Mouse (Mus musculus): Measurements from ENCODE around the gene Mark4. TPM values are rescaled to one million over a fixed set of nuclear protein-coding genes. Genes with fewer than 3 reads are reported as not detected.

The Mark4 gene
- polyA plus RNA-seq, 1 experiment from 2014 or later = 4.7 TPM

DNA sequence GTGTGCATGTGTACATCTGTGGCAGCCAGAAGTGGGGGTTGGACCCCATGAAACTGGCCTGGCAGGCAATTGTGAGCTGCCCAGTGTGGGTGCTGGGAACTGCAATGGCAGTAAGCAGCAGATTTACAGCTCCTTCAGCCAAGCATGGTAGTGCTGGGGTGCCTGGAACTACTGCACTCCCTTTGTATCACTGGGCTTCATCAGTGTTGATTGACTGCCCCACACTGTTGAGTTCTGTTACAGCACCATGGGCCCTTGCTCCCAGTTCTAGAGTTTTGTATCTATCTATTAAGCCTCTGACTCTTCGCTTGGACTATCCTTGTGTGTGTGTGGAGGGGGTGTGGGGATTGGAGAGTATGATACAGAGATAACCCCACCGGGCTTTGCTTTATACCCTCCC, 18.5 kb upstream of the Mark4 start:
- no peaks in the 10 kb centered on the region for H3K36me3 ChIP-seq (ENCODE audit: control insufficient read depth, insufficient read depth)
- TF ChIP-seq CTCF (IDR thresholded peaks at IDR 0.05; ENCODE audit: low read depth) = peak; percentile 48
- no peak for ATAC-seq
- H3K4me1 ChIP-seq (replicated peaks; ENCODE audit: control insufficient read depth, insufficient read depth, low read length) = no peaks in the 10 kb centered on the region
- peaks cover 39% of the 10 kb centered on the region for H3K27me3 ChIP-seq (replicated peaks; ENCODE audit: control insufficient read depth, insufficient read depth, low read length)
- no peak overlapping the region for H3K27ac ChIP-seq (ENCODE audit: low read depth, low read length)
- no peaks in the 10 kb centered on the region; the same call in 1 of the 2 replicates for H3K9me3 ChIP-seq (ENCODE audit: control insufficient read depth)
- no peak overlapping the region for H3K4me2 ChIP-seq (replicated peaks; ENCODE audit: low read depth)
- WGBS = 57% methylated on average over 2 of the region's 2 CpGs
- no peak overlapping the region for H3K9ac ChIP-seq (ENCODE audit: low read depth, low read length)
- no peak overlapping the region for H3K4me3 ChIP-seq (ENCODE audit: low read depth, low read length)

DNA sequence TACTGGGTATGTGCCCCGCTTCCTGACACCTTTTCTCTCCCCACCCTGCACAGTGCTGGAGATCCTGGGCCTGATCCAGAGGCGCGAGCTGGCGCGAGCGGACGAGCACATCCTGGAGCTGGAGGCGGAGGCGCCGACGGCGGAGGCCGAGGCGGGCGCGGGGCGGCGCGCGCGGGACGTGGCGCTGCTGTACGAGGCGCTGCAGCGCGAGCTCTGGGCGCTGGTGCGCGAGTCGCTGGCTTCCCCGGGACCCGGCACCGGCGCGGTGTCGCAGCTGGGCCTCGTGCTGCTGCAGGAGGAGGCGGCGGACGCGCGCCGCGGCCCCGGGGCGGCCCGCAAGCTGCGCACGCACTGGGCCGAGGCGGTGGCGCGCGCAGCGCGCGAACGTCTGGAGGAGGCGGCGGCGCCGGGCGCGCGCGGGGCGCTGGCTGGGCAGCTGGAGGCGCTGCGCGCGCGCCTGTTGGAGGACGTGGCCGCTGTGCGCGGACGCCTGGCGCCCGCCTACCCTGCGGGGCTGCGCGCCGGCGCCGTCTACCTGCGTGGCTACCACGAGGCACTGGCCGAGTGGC, 15.3 kb upstream of the Mark4 start:
- H3K4me2 ChIP-seq (replicated peaks; ENCODE audit: low read depth) = peak overlapping the region; percentile 91
- ATAC-seq = peak; percentile 73
- H3K36me3 ChIP-seq (ENCODE audit: control insufficient read depth, insufficient read depth) = no peaks in the 10 kb centered on the region
- no peak for TF ChIP-seq CTCF (IDR thresholded peaks at IDR 0.05; ENCODE audit: low read depth)
- H3K27me3 ChIP-seq (replicated peaks; ENCODE audit: control insufficient read depth, insufficient read depth, low read length) = peaks cover 61% of the 10 kb centered on the region
- no peak overlapping the region for H3K27ac ChIP-seq (ENCODE audit: low read depth, low read length)
- H3K4me1 ChIP-seq (replicated peaks; ENCODE audit: control insufficient read depth, insufficient read depth, low read length) = no peaks in the 10 kb centered on the region
- peak overlapping the region; percentile 43 for H3K4me3 ChIP-seq (ENCODE audit: low read depth, low read length)
- under 1% methylated on average over 68 of the region's 89 CpGs for WGBS
- H3K9me3 ChIP-seq (ENCODE audit: control insufficient read depth) = no peaks in the 10 kb centered on the region; the same call in 1 of the 2 replicates
- peak overlapping the region; percentile 53 for H3K9ac ChIP-seq (ENCODE audit: low read depth, low read length)

DNA sequence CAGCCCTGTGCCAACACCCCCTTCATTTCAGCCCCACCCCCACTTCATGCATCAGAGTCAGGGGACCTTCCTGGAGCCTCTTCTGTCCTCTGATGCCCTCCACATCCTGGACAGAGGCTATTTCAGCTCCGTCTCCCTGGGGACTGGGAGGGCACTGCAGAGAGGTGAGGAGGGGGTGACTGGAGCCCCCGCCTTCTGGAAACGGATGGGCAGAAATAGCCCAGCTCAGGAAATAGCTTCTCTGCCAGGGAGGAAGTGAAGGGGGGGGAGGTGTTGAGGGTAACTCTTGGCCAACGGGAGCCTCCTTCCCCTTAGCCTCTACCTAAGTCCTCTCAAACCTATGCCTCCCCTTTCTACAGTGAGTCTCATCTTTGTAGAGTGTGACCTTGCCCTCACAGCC, 13.8 kb upstream of the Mark4 start:
- 37% methylated on average over 4 of the region's 4 CpGs for WGBS

GRCm38 (mm10) chr7:19470308-19470707, 11.7 kb upstream of the Mark4 start:
- no peaks in the 10 kb centered on the region; the same call in 1 of the 2 replicates for H3K9me3 ChIP-seq (ENCODE audit: control insufficient read depth)
- TF ChIP-seq CTCF (IDR thresholded peaks at IDR 0.05; ENCODE audit: low read depth) = no peak
- peak overlapping the region; percentile 13; the same call in 1 of the 2 replicates for H3K4me2 ChIP-seq (replicated peaks; ENCODE audit: low read depth)
- peaks cover 72% of the 10 kb centered on the region for H3K27me3 ChIP-seq (replicated peaks; ENCODE audit: control insufficient read depth, insufficient read depth, low read length)
- no peaks in the 10 kb centered on the region for H3K4me1 ChIP-seq (replicated peaks; ENCODE audit: control insufficient read depth, insufficient read depth, low read length)
- H3K9ac ChIP-seq (ENCODE audit: low read depth, low read length) = no peak overlapping the region
- H3K27ac ChIP-seq (ENCODE audit: low read depth, low read length) = no peak overlapping the region
- no peak for ATAC-seq
- no peaks in the 10 kb centered on the region for H3K36me3 ChIP-seq (ENCODE audit: control insufficient read depth, insufficient read depth)
- no peak overlapping the region for H3K4me3 ChIP-seq (ENCODE audit: low read depth, low read length)
- 12% methylated on average over 14 of the region's 14 CpGs for WGBS

More for the DNA sequence above, 13.8 kb upstream of the Mark4 start:
- no peak for TF ChIP-seq CTCF (IDR thresholded peaks at IDR 0.05; ENCODE audit: low read depth)
- Histone ChIP-seq H3K27ac (ENCODE audit: low read depth, low read length) (no peak overlapping the region), H3K4me2 (replicated peaks; ENCODE audit: low read depth) (no peak overlapping the region), H3K9ac (ENCODE audit: low read depth, low read length) (no peak overlapping the region), H3K9me3 (ENCODE audit: control insufficient read depth) (no peaks in the 10 kb centered on the region; the same call in 1 of the 2 replicates), H3K4me3 (ENCODE audit: low read depth, low read length) (no peak overlapping the region), H3K4me1 (replicated peaks; ENCODE audit: control insufficient read depth, insufficient read depth, low read length) (no peaks in the 10 kb centered on the region), H3K27me3 (replicated peaks; ENCODE audit: control insufficient read depth, insufficient read depth, low read length) (peaks cover 71% of the 10 kb centered on the region), H3K36me3 (ENCODE audit: control insufficient read depth, insufficient read depth) (no peaks in the 10 kb centered on the region)
- ATAC-seq = no peak

DNA sequence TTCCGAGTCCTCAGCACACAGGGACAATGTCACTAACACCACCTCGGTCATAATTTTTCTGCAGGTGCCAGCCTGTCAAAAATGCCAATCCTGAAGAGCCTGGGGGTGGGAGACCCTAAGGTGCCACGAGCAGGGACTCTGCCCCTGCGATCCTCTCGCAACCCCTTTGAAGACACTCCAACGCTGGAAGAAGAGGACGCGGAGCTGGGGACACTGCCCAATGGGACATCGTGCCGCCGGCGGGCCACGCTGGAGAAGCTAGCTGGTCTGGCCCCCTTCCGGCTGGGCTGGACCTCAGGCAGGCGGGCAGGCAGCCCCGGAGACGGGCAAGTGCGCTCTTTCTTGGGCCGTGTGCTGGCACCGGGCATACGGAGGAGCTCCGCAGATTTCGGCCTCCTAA, 10.8 kb upstream of the Mark4 start:
- no peak overlapping the region for H3K27ac ChIP-seq (ENCODE audit: low read depth, low read length)
- H3K4me1 ChIP-seq (replicated peaks; ENCODE audit: control insufficient read depth, insufficient read depth, low read length) = no peaks in the 10 kb centered on the region
- no peak overlapping the region for H3K4me2 ChIP-seq (replicated peaks; ENCODE audit: low read depth)
- no peak for TF ChIP-seq CTCF (IDR thresholded peaks at IDR 0.05; ENCODE audit: low read depth)
- H3K36me3 ChIP-seq (ENCODE audit: control insufficient read depth, insufficient read depth) = no peaks in the 10 kb centered on the region
- WGBS = 31% methylated on average over 23 of the region's 23 CpGs
- no peaks in the 10 kb centered on the region for H3K9me3 ChIP-seq (ENCODE audit: control insufficient read depth)
- H3K27me3 ChIP-seq (replicated peaks; ENCODE audit: control insufficient read depth, insufficient read depth, low read length) = peaks cover 63% of the 10 kb centered on the region
- no peak overlapping the region for H3K4me3 ChIP-seq (ENCODE audit: low read depth, low read length)
- ATAC-seq = no peak
- H3K9ac ChIP-seq (ENCODE audit: low read depth, low read length) = no peak overlapping the region

GRCm38 (mm10) chr7:19468279-19468678, 9.7 kb upstream of the Mark4 start:
- Histone ChIP-seq H3K36me3 (ENCODE audit: control insufficient read depth, insufficient read depth) (no peaks in the 10 kb centered on the region), H3K4me2 (replicated peaks; ENCODE audit: low read depth) (no peak overlapping the region), H3K9ac (ENCODE audit: low read depth, low read length) (no peak overlapping the region), H3K4me1 (replicated peaks; ENCODE audit: control insufficient read depth, insufficient read depth, low read length) (no peaks in the 10 kb centered on the region), H3K27ac (ENCODE audit: low read depth, low read length) (no peak overlapping the region), H3K27me3 (replicated peaks; ENCODE audit: control insufficient read depth, insufficient read depth, low read length) (peaks cover 53% of the 10 kb centered on the region), H3K9me3 (ENCODE audit: control insufficient read depth) (no peaks in the 10 kb centered on the region), H3K4me3 (ENCODE audit: low read depth, low read length) (no peak overlapping the region)
- no peak for ATAC-seq
- no peak for TF ChIP-seq CTCF (IDR thresholded peaks at IDR 0.05; ENCODE audit: low read depth)
- WGBS = 63% methylated on average over 12 of the region's 12 CpGs

Measured in intestine, postnatal 0 days (tissue).